Mouse (Mus musculus) erythroblast, adult 5-6 weeks (primary cell): Measurements from ENCODE around the gene Klhdc8a. TPM values are rescaled to one million over a fixed set of nuclear protein-coding genes. Genes with fewer than 3 reads are reported as not detected.
"Not testable (repeated sequence)": the region's sequence is repeated elsewhere in the genome, so short reads cannot be mapped to it uniquely, and the experiment has no call there.

Experiments used
- ATAC-seq: replicated peaks from 2 replicates; pipeline ENCODE4 v1.8.0; 2016; ENCODE audit warnings: moderate number of reproducible peaks, mild to moderate bottlenecking, moderate TSS enrichment, inconsistent platforms; ENCODE audit not compliant: poor library complexity, low FRiP score, severe bottlenecking
- total RNA-seq, 2 experiments: library from RNA; stranded (forward) in 1 of 2; stranded (reverse) in 1 of 2; fragments of 150-400 nt in 1 of 2; fragments of 200-764, 138-1000 nt in 1 of 2; gene quantifications; 2 replicates each; pipeline versions ENCODE4 v1.2.3 to v1.2.4; 2015 to 2017; ENCODE audit warnings: low replicate concordance in 2 of 2

Klhdc8a gene
- total RNA-seq, 2 experiments from 2014 or later = not detected

- no peak for ATAC-seq
Observed at GRCm38 (mm10) chr1:132336921-132337320, 38.5 kb downstream of the Klhdc8a start.

GRCm38 (mm10) chr1:132338027-132338660 is 39.7 kb downstream of the Klhdc8a start:
- no peak for ATAC-seq

GRCm38 (mm10) chr1:132341731-132342501 is 43.5 kb downstream of the Klhdc8a start:
- ATAC-seq = no peak

- no peak for ATAC-seq
Observed at GRCm38 (mm10) chr1:132342518-132342917, 44.1 kb downstream of the Klhdc8a start.

DNA sequence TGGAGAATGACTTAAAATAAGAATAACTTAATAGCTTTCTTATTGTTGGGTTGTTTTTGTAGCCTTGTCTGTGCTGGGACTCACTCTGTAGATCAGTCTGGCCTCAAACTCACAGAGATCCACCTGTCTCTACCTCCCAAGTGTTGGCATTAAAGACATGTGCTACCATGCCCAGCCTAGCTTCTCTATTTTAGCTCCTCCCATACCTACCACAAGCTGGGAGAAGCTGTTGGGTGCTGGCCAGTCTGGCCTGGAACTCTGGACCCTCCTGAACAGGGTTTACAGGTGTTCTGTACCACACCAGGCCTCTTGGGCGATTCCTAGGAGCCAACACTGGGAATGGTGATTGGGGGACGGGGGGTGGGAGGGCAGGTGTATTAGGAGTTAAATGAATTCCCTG is 44.8 kb downstream of the Klhdc8a start:
- no peak for ATAC-seq

GRCm38 (mm10) chr1:132343656-132344055 is 45.2 kb downstream of the Klhdc8a start:
- no peak for ATAC-seq

GRCm38 (mm10) chr1:132345514-132345913 is 47.1 kb downstream of the Klhdc8a start:
- no peak for ATAC-seq

- ATAC-seq = no peak
Observed at GRCm38 (mm10) chr1:132346134-132346851, 47.9 kb downstream of the Klhdc8a start.

GRCm38 (mm10) chr1:132346951-132347350 is 48.5 kb downstream of the Klhdc8a start:
- ATAC-seq = no peak

GRCm38 (mm10) chr1:132348401-132348800 is 50.0 kb downstream of the Klhdc8a start:
- no peak for ATAC-seq

DNA sequence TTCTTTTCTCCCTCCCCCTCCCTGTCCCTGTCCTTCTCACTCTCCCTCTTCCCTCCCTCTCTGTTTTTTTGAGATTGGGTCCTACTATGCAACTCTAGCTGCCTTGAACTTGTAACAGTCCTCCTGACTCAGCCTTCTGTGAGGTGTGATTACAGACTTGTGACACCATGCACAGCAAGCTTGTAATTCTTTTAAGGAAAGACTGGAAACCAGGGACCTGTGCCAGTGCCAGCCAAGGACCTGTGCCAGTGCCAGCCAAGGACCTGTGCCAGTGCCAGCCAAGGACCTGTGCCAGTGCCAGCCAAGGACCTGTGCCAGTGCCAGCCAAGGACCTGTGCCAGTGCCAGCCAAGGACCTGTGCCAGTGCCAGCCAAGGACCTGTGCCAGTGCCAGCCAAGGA is 50.6 kb downstream of the Klhdc8a start:
- not testable (repeated sequence) for ATAC-seq

DNA sequence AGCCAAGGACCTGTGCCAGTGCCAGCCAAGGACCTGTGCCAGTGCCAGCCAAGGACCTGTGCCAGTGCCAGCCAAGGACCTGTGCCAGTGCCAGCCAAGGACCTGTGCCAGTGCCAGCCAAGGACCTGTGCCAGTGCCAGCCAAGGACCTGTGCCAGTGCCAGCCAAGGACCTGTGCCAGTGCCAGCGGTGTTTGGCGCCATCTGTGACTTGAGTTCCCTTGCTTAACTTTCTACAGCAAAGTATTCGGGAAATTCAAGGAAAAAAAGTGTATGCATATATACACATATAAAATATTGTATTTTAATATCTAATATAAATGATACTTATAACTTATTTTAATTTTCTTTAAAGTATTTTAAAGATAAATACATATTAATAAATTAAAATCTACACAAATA is 51.2 kb downstream of the Klhdc8a start:
- ATAC-seq = not testable (repeated sequence)

DNA sequence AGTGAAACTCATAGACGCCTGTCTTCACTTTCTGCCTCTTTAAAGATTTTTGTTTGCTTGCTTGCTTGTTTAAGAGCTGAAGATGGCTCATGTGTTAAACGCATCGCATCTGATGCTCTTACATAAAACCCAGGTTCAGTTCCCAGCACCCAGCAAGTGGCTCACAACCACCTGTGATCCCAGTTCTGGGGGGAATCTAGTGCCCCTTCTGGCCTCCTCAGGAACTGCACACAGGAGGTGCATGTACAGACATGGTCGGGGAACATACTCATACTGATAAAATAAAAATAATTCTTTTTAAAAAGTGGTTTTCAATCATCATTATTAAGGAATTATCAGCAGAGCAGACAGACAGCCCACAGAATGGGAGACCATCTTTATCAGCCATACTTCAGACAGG is 52.6 kb downstream of the Klhdc8a start:
- ATAC-seq = no peak

DNA sequence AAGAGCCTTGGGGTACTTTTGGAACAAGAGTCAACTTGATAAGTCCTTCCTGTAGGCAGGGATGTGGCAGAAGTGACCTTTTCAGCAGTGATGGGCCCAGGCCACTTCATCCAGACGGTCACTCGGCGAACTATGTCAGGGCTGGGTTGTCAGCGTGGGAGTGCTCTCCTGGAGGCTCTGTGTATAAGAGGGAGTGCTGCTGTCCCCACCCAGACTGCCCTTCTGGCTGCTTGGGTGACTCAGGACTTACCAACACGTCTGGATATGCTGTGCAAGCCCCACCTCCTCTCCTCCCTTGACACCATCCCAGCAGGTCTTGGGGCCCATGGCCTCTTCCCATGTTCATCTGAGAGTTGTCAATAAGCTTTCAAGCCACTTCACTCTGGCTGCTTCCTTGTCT is 55.0 kb downstream of the Klhdc8a start:
- ATAC-seq = no peak

GRCm38 (mm10) chr1:132354234-132354633 is 55.8 kb downstream of the Klhdc8a start:
- no peak for ATAC-seq

- 0 out of 2 replicates have a peak, but pooled peaks have one; percentile 1 for ATAC-seq
Observed at GRCm38 (mm10) chr1:132355162-132355601, 56.8 kb downstream of the Klhdc8a start.

DNA sequence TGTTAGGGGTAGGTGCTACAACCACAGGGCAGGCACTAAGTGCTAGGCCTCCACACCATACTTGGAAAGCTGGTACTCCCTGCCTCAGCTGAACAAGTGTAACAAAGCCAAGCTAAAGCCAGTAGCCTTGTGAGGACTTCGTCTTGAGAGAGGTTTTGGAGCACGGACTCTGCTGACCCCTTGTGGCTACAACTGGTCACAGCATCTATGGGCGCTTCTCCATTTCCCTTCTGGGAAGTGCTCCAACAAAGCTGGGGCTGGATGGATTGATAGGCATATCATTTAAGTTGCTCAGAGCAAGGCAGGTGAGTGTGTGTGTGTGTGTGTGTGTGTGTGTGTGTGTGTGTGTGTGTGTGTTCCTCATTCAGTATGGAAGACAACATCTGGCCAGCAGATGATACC is 57.4 kb downstream of the Klhdc8a start:
- ATAC-seq = peak; percentile 21

DNA sequence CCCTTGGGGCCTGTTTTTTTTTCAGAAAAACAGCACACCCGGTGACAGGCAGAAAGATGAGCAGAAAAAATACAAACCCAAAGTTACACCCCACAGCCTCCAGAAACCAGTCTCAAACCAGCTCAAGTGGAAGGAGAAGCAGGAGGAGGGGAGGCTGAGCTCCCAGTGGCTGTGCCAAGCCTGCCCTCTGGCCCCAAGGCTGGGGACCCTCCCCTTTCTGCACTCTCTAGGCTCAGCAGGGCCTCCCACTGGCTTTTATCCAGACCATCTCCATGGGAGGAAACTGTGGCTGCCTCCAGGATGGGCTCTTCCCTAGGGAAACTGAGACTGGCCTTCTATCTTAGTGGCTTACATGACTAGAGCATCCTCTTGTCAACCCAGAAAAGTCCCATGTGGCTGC is 58.4 kb downstream of the Klhdc8a start:
- peak; percentile 3 for ATAC-seq
